ENCODE assay signal across 8 mouse cellular contexts in the genomic region with DNA sequence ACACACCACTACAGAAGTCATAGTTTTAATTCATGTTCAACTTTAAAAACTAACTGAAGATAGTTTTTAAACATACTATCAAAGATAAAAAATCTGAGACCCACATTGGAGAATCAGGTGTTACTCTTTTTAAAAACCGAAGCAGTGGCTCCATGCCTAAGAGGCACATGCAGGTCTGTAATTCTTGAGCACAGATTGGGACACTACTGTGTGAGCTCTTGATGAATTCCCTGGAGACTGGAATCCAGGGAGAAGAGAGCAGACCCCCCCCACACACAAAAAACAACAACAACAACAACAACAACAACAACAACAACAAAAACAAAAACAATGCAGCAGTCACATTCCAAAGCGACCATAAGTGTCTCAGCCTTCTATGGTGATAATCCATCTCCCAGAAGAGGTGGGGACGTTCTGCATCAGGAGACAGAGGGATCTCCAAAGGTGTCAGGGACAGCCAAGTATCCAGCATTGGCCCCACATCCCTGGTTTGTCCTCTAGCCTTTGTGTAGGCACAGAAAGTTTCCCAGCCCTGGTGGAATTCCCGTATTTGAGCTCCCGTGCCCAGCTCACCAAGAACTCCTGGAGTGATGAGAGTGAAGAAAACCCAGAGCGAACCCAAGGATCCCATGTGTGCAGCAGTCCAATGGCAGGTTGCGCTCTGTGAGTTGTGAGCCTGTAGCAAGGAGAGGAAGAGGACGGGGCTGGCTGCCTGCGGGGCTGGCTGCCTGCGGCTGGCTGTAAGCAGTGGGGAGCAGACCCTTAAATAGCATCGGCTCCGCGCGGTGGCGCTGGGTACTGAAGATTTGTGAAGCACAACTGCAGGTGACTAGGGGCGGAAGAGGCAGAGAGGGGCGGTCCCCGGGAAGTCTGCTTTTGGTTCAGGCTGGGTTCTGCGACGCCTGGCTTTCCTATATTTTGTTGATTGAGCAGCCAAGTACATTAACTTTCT. TPM values are rescaled to one million over a fixed set of nuclear protein-coding genes. Genes with fewer than 3 reads are reported as not detected.
DNase-seq lines count a peak whose midpoint lies in the region; ATAC-seq and TF ChIP-seq lines count a peak whose summit lies in the region.

A gene (minus strand): TSS at position 737 of the 952 bp plus-strand sequence.

- H3K27me3 ChIP-seq in E14TG2a.4 (ENCODE audit: insufficient read depth, low read length), result peaks cover 9% of the 10 kb centered on the region; the same call in 1 of the 2 replicates
- no peaks in the 10 kb centered on the region for H3K27me3 ChIP-seq in forebrain, postnatal 0 days (ENCODE audit: insufficient read depth, low read length)
- H3K27me3 ChIP-seq in hindbrain, embryonic 10.5 days (ENCODE audit: insufficient read depth, poor library complexity, severe bottlenecking), result no peaks in the 10 kb centered on the region
- H3K27me3 ChIP-seq in lung, embryonic 15.5 days, result peaks cover 3% of the 10 kb centered on the region; the same call in 1 of the 2 replicates

- peak within 1 kb of the TSS; percentile 59 for H3K4me2 ChIP-seq in forebrain, postnatal 0 days (ENCODE audit: low read depth)
- H3K4me2 ChIP-seq in lung, embryonic 15.5 days, result peak within 1 kb of the TSS; percentile 48

- H3K9ac ChIP-seq in forebrain, postnatal 0 days, result peak within 1 kb of the TSS; percentile 43
- H3K9ac ChIP-seq in lung, embryonic 15.5 days, result no peak within 1 kb of the TSS

- H3K27ac ChIP-seq in forebrain, postnatal 0 days (ENCODE audit: low read depth, low read length), result no peak within 1 kb of the TSS
- peak within 1 kb of the TSS; percentile 54; the same call in 1 of the 2 replicates for H3K27ac ChIP-seq in hindbrain, embryonic 10.5 days
- H3K27ac ChIP-seq in lung, embryonic 15.5 days, result no peak within 1 kb of the TSS
- H3K27ac ChIP-seq in olfactory bulb, adult 2 months (ENCODE audit: insufficient read depth, low read depth, low read length), result no peak within 1 kb of the TSS

- no peak for TF ChIP-seq POLR2A in olfactory bulb, adult 2 months (IDR thresholded peaks at IDR 0.05; ENCODE audit: insufficient read depth, low read depth, low read length)

- H3K4me1 ChIP-seq in E14TG2a.4 (replicated peaks; ENCODE audit: low read depth, low read length), result peaks cover 4% of the 10 kb centered on the region; the same call in 1 of the 2 replicates
- no peaks in the 10 kb centered on the region for H3K4me1 ChIP-seq in forebrain, postnatal 0 days (ENCODE audit: insufficient read depth)
- H3K4me1 ChIP-seq in hindbrain, embryonic 10.5 days (replicated peaks), result 0 out of 2 replicates have a peak, but pooled peaks cover 3% of the 10 kb centered on the region
- no peaks in the 10 kb centered on the region for H3K4me1 ChIP-seq in lung, embryonic 15.5 days
- H3K4me1 ChIP-seq in olfactory bulb, adult 2 months (ENCODE audit: control insufficient read depth, insufficient read depth, low read length), result peaks cover 5% of the 10 kb centered on the region

- ATAC-seq in forebrain, postnatal 0 days, result peak; percentile 100
- ATAC-seq in lung, embryonic 15.5 days (ENCODE audit: borderline replicate concordance, extremely low read depth, low FRiP score, low TSS enrichment), result peak; percentile 83

- no peak for TF ChIP-seq CTCF in E14TG2a.4 (conservative IDR thresholded peaks at IDR 0.05; ENCODE audit: low read length)
- peak; percentile 66 for TF ChIP-seq CTCF in forebrain, postnatal 0 days (IDR thresholded peaks at IDR 0.05; ENCODE audit: low read depth)
- TF ChIP-seq CTCF in olfactory bulb, adult 2 months (IDR thresholded peaks at IDR 0.05; ENCODE audit: insufficient read depth, low read depth, low read length), result 0 out of 2 replicates have a peak, but pooled peaks have one; percentile 15

- H3K4me3 ChIP-seq in E14TG2a.4 (replicated peaks; ENCODE audit: low read length), result peak within 1 kb of the TSS; percentile 41; the same call in 1 of the 2 replicates
- peak within 1 kb of the TSS; percentile 36 for H3K4me3 ChIP-seq in forebrain, postnatal 0 days (ENCODE audit: low read depth, low read length)
- peak within 1 kb of the TSS; percentile 47 for H3K4me3 ChIP-seq in hindbrain, embryonic 10.5 days
- peak within 1 kb of the TSS; percentile 15; the same call in 1 of the 2 replicates for H3K4me3 ChIP-seq in lung, embryonic 15.5 days
- peak within 1 kb of the TSS; percentile 46 for H3K4me3 ChIP-seq in olfactory bulb, adult 2 months (ENCODE audit: insufficient read depth, low read depth, low read length)

- peak; percentile 67 for DNase-seq in c-Kit-positive CD71-negative TER-119-negative erythroid progenitor cells, embryonic 14.5 days (ENCODE audit: low read depth)
- peak; percentile 77 for DNase-seq in forebrain, postnatal 0 days
- DNase-seq in hindbrain, embryonic 10.5 days (ENCODE audit: low spot score), result peak; percentile 82
- DNase-seq in layer of hippocampus, adult 8-10 months (ENCODE audit: low spot score in 2 of 2), result peak; percentile 6 to 21
- peak; percentile 73 to 76 for DNase-seq in thymus, adult 18-20 months

- H3K36me3 ChIP-seq in E14TG2a.4 (ENCODE audit: insufficient read depth, low read length), result no peaks in the 10 kb centered on the region
- no peaks in the 10 kb centered on the region for H3K36me3 ChIP-seq in forebrain, postnatal 0 days (ENCODE audit: insufficient read depth)
- H3K36me3 ChIP-seq in hindbrain, embryonic 10.5 days, result no peaks in the 10 kb centered on the region
- H3K36me3 ChIP-seq in lung, embryonic 15.5 days, result no peaks in the 10 kb centered on the region

- WGBS in forebrain, postnatal 0 days, result 8% methylated on average over 20 of the region's 20 CpGs
- 10% methylated on average over 20 of the region's 20 CpGs for WGBS in hindbrain, embryonic 10.5 days
- 6% methylated on average over 20 of the region's 20 CpGs for WGBS in lung, embryonic 15.5 days
- WGBS in olfactory bulb, adult 2 months, result 8% methylated on average over 20 of the region's 20 CpGs

- no peaks in the 10 kb centered on the region for H3K9me3 ChIP-seq in E14TG2a.4 (ENCODE audit: low read length)
- H3K9me3 ChIP-seq in forebrain, postnatal 0 days (ENCODE audit: low read length), result no peaks in the 10 kb centered on the region
- no peaks in the 10 kb centered on the region for H3K9me3 ChIP-seq in hindbrain, embryonic 10.5 days
- no peaks in the 10 kb centered on the region for H3K9me3 ChIP-seq in lung, embryonic 15.5 days

RNA-seq across cellular contexts. Expression of the gene that starts here (rescaled TPM):
- 4.1 and 4.2 TPM in 2 replicates for total RNA-seq in forebrain, postnatal 0 days (2014; rRNA removed)
- 1.0 and 1.5 TPM in 2 replicates for polyA plus RNA-seq in forebrain, postnatal 0 days (2015; fragmentation: Nextera tagmentation; extraction: Ambion mirVana)
- polyA plus RNA-seq in hindbrain, embryonic 10.5 days (2016; fragmentation: Nextera tagmentation; extraction: Ambion mirVana), result 0.16 and 0.77 TPM in 2 replicates
- total RNA-seq in layer of hippocampus, adult 8-10 months (2022), result 1 to 10 TPM in 3 of 4 experiments, under 1 TPM in 1; 0.16 to 1.6 (median 1.1) TPM
- 0.16 and 0.60 TPM in 2 replicates for polyA plus RNA-seq in lung, embryonic 15.5 days (2015; fragmentation: Nextera tagmentation; extraction: Ambion mirVana)
- not detected in 2 replicates for polyA plus RNA-seq in olfactory bulb, adult 2 months (2012; ENCODE audit: insufficient read depth, insufficient read length, low replicate concordance, missing spikeins)

Comparison
In these comparisons a context has a peak if more than half of its experiments do, and no peak if none do; other contexts are left out.
1. Peak in DNase-seq, H3K4me3 ChIP-seq and H3K27ac ChIP-seq in hindbrain, embryonic 10.5 days; RNA of the gene not detected or under 1 TPM.
2. Peak in ATAC-seq, H3K4me3 ChIP-seq and H3K4me2 ChIP-seq in lung, embryonic 15.5 days; RNA of the gene not detected or under 1 TPM.
3. DNase-seq: peak in every context shown above with its lines; median percentile 82 in hindbrain, embryonic 10.5 days; 77 in forebrain, postnatal 0 days; 74 in thymus, adult 18-20 months; 67 in c-Kit-positive CD71-negative TER-119-negative erythroid progenitor cells, embryonic 14.5 days; 14 in layer of hippocampus, adult 8-10 months.